Mouse (Mus musculus): ENCODE results near the gene Adat1. TPM values are rescaled to one million over a fixed set of nuclear protein-coding genes. Genes with fewer than 3 reads are reported as not detected.
"Not testable (repeated sequence)": the region's sequence is repeated elsewhere in the genome, so short reads cannot be mapped to it uniquely, and the experiment has no call there.

Adat1 gene
- total RNA-seq, 2 experiments from 2014 or later = 6.7 to 23.7 TPM

GRCm38 (mm10) chr8:111943544-111943943 is 48.6 kb downstream of the Adat1 start:
- ATAC-seq (replicated peaks; ENCODE audit: low FRiP score, low TSS enrichment, poor library complexity, severe bottlenecking) = no peak

GRCm38 (mm10) chr8:111941101-111941454 is 51.0 kb downstream of the Adat1 start:
- ATAC-seq (replicated peaks; ENCODE audit: low FRiP score, low TSS enrichment, poor library complexity, severe bottlenecking) = peak; percentile 72

DNA sequence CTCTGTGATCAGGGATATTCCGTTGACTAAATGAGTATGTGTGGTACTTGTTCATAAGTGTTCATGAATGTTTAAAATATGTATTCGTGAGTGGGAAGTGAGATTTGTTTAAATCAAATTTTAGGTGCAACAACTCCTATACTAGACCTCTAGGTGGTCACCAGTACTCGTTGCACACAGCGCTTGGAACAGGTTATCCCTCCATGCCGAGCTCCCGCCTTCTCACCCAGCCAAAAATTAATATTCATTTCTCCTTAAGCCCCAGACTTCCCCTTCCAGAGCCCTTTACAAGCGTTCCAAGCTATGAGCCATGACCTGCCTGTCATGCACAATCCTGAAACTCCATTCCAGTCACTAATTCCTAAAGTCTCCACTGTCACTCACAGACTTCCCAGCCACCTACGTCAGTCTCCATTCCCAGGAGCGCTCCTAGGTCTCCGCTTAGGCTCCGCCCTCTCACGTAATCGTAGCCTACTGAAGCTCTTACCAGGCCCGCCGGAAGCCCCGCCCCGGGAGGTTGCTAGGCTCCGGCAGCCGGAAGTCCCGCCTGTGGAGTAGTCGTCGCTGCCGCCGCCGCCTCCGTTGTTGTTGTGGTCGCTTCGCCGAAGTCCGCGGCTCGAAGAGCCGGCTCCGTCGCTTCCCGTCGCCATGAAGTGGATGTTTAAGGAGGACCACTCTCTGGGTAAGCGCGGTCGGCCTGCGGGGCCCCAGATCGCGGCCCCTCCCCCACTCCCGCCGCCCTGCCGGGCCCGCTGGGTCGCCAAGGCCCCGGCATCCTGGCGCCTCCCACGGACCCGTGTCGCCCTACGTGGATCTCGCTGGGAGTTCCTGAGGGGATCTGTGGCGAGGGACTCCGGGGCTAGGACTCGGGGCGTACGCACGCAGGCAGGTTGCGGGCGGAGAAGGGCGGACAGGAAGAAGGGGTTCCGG is 51.7 kb downstream of the Adat1 start, which contains the start of gene Gabarapl2:
Gene Gabarapl2, plus strand, starts transcription at position 533 of the 930 bp plus-strand sequence.
- ATAC-seq (replicated peaks; ENCODE audit: low FRiP score, low TSS enrichment, poor library complexity, severe bottlenecking) = peak; percentile 92

DNA sequence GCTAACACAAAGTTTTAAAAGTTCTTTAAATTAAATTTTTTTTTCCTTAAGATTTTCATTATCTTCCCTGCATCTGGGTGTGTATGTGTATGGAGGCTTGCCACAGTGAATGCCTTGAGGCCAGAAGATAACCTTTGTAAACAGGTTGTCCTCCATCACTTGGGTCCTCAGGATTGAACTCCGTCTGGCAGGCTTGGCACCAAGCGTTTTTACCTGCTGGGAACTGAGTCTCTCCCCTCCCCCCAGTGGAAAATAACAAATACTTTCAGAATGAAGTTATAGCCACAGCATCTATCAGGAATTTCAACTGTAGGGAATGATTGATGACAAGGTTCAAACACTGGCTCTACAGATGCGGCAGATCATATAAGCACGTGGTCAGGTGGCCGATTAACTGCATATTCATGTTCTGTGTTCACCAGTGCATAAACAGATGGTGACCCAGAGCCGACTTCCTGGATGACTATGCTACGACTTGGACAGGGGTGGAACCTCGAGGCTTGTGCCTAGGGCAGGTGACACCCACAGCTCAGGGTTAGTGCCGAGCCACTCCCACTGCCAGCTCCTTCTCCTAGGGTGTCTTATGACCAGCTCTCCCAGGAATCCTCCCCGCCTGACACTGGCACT is 52.5 kb downstream of the Adat1 start:
- ATAC-seq (replicated peaks; ENCODE audit: low FRiP score, low TSS enrichment, poor library complexity, severe bottlenecking) = peak; percentile 78

DNA sequence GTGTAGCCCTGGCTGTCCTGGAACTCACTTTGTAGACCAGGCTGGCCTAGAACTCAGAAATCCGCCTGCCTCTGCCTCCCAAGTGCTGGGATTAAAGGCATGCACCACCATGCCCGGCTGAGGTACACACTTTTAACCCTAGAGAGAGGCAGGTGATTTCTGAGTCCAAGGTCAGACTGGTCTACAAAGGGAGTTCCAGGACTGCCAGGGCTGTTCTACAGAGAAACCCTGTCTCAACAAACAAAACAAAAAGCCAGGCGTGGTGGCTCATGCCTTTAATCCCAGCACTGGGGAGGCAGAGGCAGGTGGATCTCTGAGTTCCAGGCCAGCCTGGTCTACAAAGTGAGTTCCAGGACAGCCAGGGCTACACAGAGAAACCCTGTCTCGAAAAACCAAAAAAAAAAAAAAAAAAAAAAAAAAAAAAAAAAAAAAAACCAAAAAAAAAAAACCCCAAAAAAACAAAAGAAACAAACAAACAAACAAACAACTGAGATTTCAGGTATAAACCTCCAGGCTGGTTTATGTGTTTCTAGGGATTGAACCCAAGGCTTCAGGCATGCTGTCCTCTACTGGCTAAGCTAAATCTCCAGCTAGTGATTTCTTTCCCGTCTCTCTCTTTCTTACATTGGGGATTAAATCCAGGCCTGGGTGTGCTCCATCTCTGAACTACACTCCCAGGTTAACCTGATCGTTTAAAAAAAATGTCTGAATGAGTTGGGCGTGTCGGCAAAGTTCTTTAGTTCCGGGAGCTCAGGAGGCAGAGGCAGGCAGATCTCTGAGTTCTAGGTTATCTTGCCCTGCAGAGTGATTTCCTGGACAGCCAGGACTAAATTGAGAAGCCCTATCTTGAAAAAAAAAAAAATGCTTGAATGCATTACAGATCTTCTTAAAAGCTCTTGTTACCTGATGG is 53.8 kb downstream of the Adat1 start:
- ATAC-seq (replicated peaks; ENCODE audit: low FRiP score, low TSS enrichment, poor library complexity, severe bottlenecking) = not testable (repeated sequence)

DNA sequence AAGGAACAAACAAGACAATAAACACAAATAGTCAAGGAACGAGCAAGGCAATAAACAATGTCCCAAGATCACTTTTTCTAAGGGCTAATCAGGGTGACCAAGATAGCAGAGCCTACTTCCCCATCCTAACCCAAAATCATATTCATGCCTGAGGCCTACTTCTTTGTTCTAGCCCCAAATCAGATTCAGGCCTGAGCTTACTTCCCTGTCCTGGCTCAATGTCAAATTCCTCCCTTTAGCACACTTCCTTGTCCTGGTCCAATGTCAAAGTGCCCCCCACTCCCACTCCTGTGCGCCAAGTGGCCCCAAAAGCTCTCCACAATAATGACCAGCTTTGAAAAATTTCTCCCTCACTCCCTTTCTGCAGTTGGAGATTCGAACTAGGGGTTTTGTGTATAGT is 54.9 kb downstream of the Adat1 start:
- no peak for ATAC-seq (replicated peaks; ENCODE audit: low FRiP score, low TSS enrichment, poor library complexity, severe bottlenecking)

DNA sequence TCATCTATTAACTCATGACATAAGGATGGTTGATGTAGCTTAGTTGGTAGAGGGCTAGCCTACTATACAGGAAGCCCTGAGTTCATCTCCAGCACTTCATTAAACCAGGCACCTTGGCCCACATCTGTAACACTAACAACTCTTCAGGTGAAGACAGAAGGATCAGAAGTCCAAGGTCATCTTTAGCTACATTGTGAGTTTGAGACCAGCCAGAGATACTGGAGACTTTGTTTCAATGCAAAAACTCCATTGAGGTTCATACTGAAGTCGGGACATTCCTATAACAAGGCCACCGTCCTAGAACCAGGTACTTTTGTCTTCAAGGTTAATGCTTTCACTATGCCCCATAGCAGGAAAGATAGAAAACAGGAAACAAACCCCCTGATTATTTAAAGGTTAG is 57.9 kb downstream of the Adat1 start:
- ATAC-seq (replicated peaks; ENCODE audit: low FRiP score, low TSS enrichment, poor library complexity, severe bottlenecking) = no peak

GRCm38 (mm10) chr8:111933348-111934076 is 58.6 kb downstream of the Adat1 start, which contains the start of gene Tmem231:
Tmem231 (minus strand) TSS chr8:111933881.
- peak; percentile 99 for ATAC-seq (replicated peaks; ENCODE audit: low FRiP score, low TSS enrichment, poor library complexity, severe bottlenecking)

GRCm38 (mm10) chr8:111932580-111933336 is 59.3 kb downstream of the Adat1 start:
- peak; percentile 73 for ATAC-seq (replicated peaks; ENCODE audit: low FRiP score, low TSS enrichment, poor library complexity, severe bottlenecking)

- no peak for ATAC-seq (replicated peaks; ENCODE audit: low FRiP score, low TSS enrichment, poor library complexity, severe bottlenecking)
Measured at GRCm38 (mm10) chr8:111931721-111932120, 60.4 kb downstream of the Adat1 start.

GRCm38 (mm10) chr8:111929648-111930344 is 62.3 kb downstream of the Adat1 start:
- peak; percentile 85 for ATAC-seq (replicated peaks; ENCODE audit: low FRiP score, low TSS enrichment, poor library complexity, severe bottlenecking)

DNA sequence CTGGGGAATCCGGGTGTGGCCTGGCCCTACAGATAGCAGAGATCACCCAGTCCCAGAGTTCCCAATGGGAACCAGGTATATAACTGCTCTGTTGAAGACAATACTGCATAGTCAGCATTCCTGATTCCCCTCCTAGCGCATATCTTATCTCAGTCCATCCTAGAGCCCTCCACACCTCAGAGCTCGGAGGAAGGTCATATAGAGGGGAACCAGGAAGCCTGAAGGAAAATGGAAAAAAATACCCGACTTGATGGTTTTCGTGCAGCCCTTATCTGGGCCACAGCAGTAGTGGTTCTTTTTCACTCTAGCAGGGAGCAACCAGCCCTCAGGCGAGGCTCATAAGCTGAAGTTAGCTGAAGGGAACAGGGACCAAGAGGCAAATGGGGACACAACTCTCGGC is 67.1 kb downstream of the Adat1 start:
- ATAC-seq (replicated peaks; ENCODE audit: low FRiP score, low TSS enrichment, poor library complexity, severe bottlenecking) = peak; percentile 28; the same call in 1 of the 2 replicates

DNA sequence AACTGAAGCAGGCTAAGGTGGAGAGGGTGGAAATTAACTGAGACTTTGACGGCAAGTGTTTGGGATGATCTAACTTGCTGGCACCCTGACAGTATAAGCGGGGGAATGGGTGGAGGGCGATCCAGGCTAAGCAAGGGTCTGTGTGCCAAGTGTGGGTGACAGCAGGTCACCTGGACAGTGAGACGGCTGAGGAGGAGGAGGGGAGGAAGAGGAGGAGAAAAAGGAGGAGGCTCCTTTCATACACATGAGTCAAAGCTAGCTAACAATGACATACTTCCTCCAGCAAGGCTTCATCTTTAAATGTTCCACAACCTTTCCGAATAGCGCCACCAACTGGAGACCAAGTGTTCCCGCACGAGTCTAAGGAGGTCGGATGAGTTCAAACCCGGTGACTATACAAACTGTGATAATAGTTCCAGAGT is 68.7 kb downstream of the Adat1 start:
- peak; percentile 87 for ATAC-seq (replicated peaks; ENCODE audit: low FRiP score, low TSS enrichment, poor library complexity, severe bottlenecking)

GRCm38 (mm10) chr8:111920971-111921370 is 71.1 kb downstream of the Adat1 start:
- no peak for ATAC-seq (replicated peaks; ENCODE audit: low FRiP score, low TSS enrichment, poor library complexity, severe bottlenecking)

DNA sequence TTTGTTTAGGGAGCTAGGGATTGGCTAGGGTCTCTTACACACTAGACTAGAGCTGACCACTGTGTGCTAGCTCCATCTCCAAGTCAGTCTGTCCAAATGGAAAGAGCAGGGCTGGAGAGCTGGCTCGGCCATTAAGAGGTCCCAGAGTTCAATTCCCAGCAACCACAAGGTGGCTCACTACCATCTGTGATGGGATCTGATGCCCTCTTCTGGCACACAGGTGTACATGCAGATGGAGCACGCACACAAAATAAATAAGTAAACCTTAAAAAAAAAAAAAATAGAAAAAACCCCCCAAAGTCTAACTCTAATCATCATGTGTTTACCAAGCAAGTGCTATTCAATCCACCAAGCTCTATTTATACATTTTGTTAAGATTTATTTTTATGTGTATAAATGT is 72.4 kb downstream of the Adat1 start:
- ATAC-seq (replicated peaks; ENCODE audit: low FRiP score, low TSS enrichment, poor library complexity, severe bottlenecking) = no peak

Data from megakaryocyte-erythroid progenitor cell, adult 5-6 weeks (primary cell).